Mouse (Mus musculus): ENCODE measurements at regions not wholly inside any gene's neighbourhood (a gene's known extent, or its start where the extent isn't known, plus 50 kb on each side); places are given as distances from the start of the nearest gene placed in this dataset.

DNA sequence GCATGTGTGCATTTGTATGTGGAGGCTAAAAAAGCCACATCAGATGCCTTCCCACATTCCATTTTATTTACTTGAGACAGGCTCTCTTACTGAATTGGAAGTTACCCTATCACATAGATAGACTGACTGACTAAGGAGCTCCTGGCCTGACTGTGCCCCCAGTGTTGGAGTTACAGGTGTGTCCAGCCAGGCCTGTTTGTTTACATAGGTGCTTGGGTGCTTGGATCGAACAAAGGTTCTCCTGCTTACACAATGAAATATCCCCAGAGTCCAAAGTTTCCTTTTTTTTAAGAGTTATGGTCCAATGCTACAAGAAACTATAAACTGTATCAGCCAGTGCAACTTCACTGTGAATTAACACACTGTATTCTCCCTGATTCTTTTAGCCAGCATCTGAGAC is 472.5 kb downstream of the Klf5 start:
- TF ChIP-seq CTCF (IDR thresholded peaks at IDR 0.05; ENCODE audit: low read depth) = no peak
- no peak for TF ChIP-seq EP300 (IDR thresholded peaks at IDR 0.05; ENCODE audit: low read depth)

All from liver, postnatal 0 days (tissue).